25 mouse cellular contexts compared by ENCODE assay signal in the genomic region with DNA sequence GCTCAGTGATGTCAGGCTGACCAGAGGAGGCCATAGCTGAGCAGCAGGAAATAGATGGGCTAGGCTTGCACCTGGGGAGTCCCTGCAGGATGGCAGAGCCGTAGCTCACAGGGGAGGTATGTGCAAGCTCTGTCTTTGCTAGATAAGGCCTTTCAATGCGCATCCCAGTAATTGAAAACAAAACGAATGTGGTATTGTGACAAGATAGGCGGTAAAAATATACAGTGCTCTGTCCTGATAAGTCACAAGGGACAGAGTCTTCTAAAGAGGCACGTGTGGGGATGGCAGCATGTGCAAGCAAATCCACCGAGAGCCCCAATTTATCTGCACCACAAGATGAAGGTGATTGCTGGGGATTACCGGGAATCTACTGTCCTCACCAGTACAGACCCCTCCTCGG.
DNase-seq lines count a peak whose midpoint lies in the region; ATAC-seq lines count a peak whose summit lies in the region.
"Had no signal": no experiment of that assay in that cellular context is flagged by ENCODE, and none has a peak within 500 bp of the region (broad histone marks: within the 10 kb centered on the region; RNA-seq: fewer than 3 reads in every experiment).

No protein-coding gene starts in this region.

- H3K9me3 ChIP-seq in heart, embryonic 10.5 days = no peaks in the 10 kb centered on the region
- no peaks in the 10 kb centered on the region for H3K9me3 ChIP-seq in midbrain, embryonic 11.5 days (ENCODE audit: control insufficient read depth, low read length)
- H3K9me3 ChIP-seq in midbrain, embryonic 16.5 days (replicated peaks; ENCODE audit: control insufficient read depth, low read length, poor library complexity, severe bottlenecking) = no peaks in the 10 kb centered on the region
- no peaks in the 10 kb centered on the region for H3K9me3 ChIP-seq in liver, embryonic 12.5 days (replicated peaks)
- no peaks in the 10 kb centered on the region for H3K9me3 ChIP-seq in midbrain, embryonic 15.5 days
- H3K9me3 ChIP-seq: forebrain, embryonic 10.5 days; heart, embryonic 15.5 days; lung, embryonic 15.5 days had no signal

- H3K4me3 ChIP-seq in heart, embryonic 10.5 days = no peak overlapping the region
- no peak overlapping the region for H3K4me3 ChIP-seq in midbrain, embryonic 11.5 days (ENCODE audit: low read depth, low read length)
- no peak overlapping the region for H3K4me3 ChIP-seq in midbrain, embryonic 16.5 days (ENCODE audit: low read depth, low read length)
- no peak overlapping the region for H3K4me3 ChIP-seq in liver, embryonic 12.5 days
- H3K4me3 ChIP-seq in midbrain, embryonic 15.5 days = no peak overlapping the region
- H3K4me3 ChIP-seq: forebrain, embryonic 10.5 days; heart, embryonic 15.5 days; left cerebral cortex, adult 2 months; lung, embryonic 15.5 days; megakaryocyte, embryonic 14.5 days had no signal

- peak overlapping the region; percentile 45; the same call in 1 of the 2 replicates for H3K27ac ChIP-seq in heart, embryonic 10.5 days
- H3K27ac ChIP-seq in midbrain, embryonic 11.5 days (ENCODE audit: low read depth, low read length) = no peak overlapping the region
- H3K27ac ChIP-seq in midbrain, embryonic 16.5 days (ENCODE audit: low read length) = no peak overlapping the region
- H3K27ac ChIP-seq in liver, embryonic 12.5 days = peak overlapping the region; percentile 71
- H3K27ac ChIP-seq in midbrain, embryonic 15.5 days = peak overlapping the region; percentile 8; the same call in 1 of the 2 replicates
- H3K27ac ChIP-seq: heart, embryonic 15.5 days; kidney, postnatal 0 days; left cerebral cortex, adult 2 months; lung, embryonic 15.5 days had no signal

- H3K9ac ChIP-seq in midbrain, embryonic 11.5 days (ENCODE audit: low read length) = no peak overlapping the region
- H3K9ac ChIP-seq in midbrain, embryonic 16.5 days (ENCODE audit: low read depth, low read length) = no peak overlapping the region
- no peak overlapping the region for H3K9ac ChIP-seq in liver, embryonic 12.5 days
- H3K9ac ChIP-seq in midbrain, embryonic 15.5 days = no peak overlapping the region
- H3K9ac ChIP-seq: heart, embryonic 15.5 days; lung, embryonic 15.5 days had no signal

- 0 out of 2 replicates have a peak, but pooled peaks cover 6% of the 10 kb centered on the region for H3K27me3 ChIP-seq in heart, embryonic 10.5 days (ENCODE audit: insufficient read depth, poor library complexity, severe bottlenecking)
- H3K27me3 ChIP-seq in midbrain, embryonic 11.5 days (ENCODE audit: control insufficient read depth, insufficient read depth, low read length) = no peaks in the 10 kb centered on the region
- H3K27me3 ChIP-seq in midbrain, embryonic 16.5 days (ENCODE audit: control insufficient read depth, insufficient read depth, low read depth, low read length) = no peaks in the 10 kb centered on the region
- H3K27me3 ChIP-seq in liver, embryonic 12.5 days (replicated peaks) = no peaks in the 10 kb centered on the region; the same call in 1 of the 2 replicates
- H3K27me3 ChIP-seq in midbrain, embryonic 15.5 days (replicated peaks) = no peaks in the 10 kb centered on the region
- H3K27me3 ChIP-seq: lung, embryonic 15.5 days; megakaryocyte, embryonic 14.5 days had no signal

- no peaks in the 10 kb centered on the region for H3K36me3 ChIP-seq in heart, embryonic 10.5 days
- no peaks in the 10 kb centered on the region for H3K36me3 ChIP-seq in midbrain, embryonic 11.5 days (ENCODE audit: control insufficient read depth, insufficient read depth, low read length)
- no peaks in the 10 kb centered on the region for H3K36me3 ChIP-seq in midbrain, embryonic 16.5 days (ENCODE audit: control insufficient read depth, insufficient read depth, low read length)
- H3K36me3 ChIP-seq in liver, embryonic 12.5 days = no peaks in the 10 kb centered on the region
- H3K36me3 ChIP-seq in midbrain, embryonic 15.5 days (replicated peaks) = no peaks in the 10 kb centered on the region
- H3K36me3 ChIP-seq: forebrain, embryonic 10.5 days; heart, embryonic 15.5 days; lung, embryonic 15.5 days had no signal

- no peak overlapping the region for H3K4me2 ChIP-seq in midbrain, embryonic 11.5 days
- no peak overlapping the region for H3K4me2 ChIP-seq in midbrain, embryonic 16.5 days (ENCODE audit: low read length)
- no peak overlapping the region for H3K4me2 ChIP-seq in liver, embryonic 12.5 days
- no peak overlapping the region for H3K4me2 ChIP-seq in midbrain, embryonic 15.5 days
- H3K4me2 ChIP-seq: heart, embryonic 15.5 days; lung, embryonic 15.5 days had no signal

- peak; percentile 91 for DNase-seq in heart, embryonic 10.5 days (ENCODE audit: low spot score)
- DNase-seq in heart, adult 8-10 months (ENCODE audit: low spot score) = no peak
- no peak for DNase-seq in midbrain, embryonic 11.5 days (ENCODE audit: low spot score, missing footprints)
- no peak for DNase-seq in adipocyte (ENCODE audit: low spot score)
- DNase-seq in kidney, adult 8-10 months = no peak
- DNase-seq: adrenal gland, postnatal 25 days; cerebellum, adult 11 months; cerebellum, adult 9-11 months; gastrocnemius, postnatal 10 days; heart, adult 11 months; kidney, adult 11 months; lung, postnatal 36 days; right cerebral cortex, adult 18-20 months; thymus, adult 18-20 months; thymus, postnatal 4 days had no signal

- WGBS in heart, embryonic 10.5 days = 25% methylated on average over 8 of the region's 8 CpGs
- WGBS in midbrain, embryonic 11.5 days = 74% methylated on average over 8 of the region's 8 CpGs
- WGBS in midbrain, embryonic 16.5 days = 55% methylated on average over 8 of the region's 8 CpGs
- 26% methylated on average over 8 of the region's 8 CpGs for WGBS in liver, embryonic 12.5 days (ENCODE audit: insufficient replicate concordance)
- WGBS in midbrain, embryonic 15.5 days = 55% methylated on average over 8 of the region's 8 CpGs

- ATAC-seq in midbrain, embryonic 11.5 days (ENCODE audit: low FRiP score) = 0 out of 2 replicates have a peak, but pooled peaks have one; percentile 35
- no peak for ATAC-seq in midbrain, embryonic 16.5 days
- ATAC-seq in liver, embryonic 12.5 days = peak; percentile 88
- ATAC-seq in midbrain, embryonic 15.5 days (replicated peaks) = no peak
- ATAC-seq: forebrain, embryonic 16.5 days had no signal

- no peaks in the 10 kb centered on the region for H3K4me1 ChIP-seq in heart, embryonic 10.5 days
- H3K4me1 ChIP-seq in midbrain, embryonic 11.5 days (ENCODE audit: control insufficient read depth, insufficient read depth, low read length) = no peaks in the 10 kb centered on the region
- no peaks in the 10 kb centered on the region for H3K4me1 ChIP-seq in midbrain, embryonic 16.5 days (ENCODE audit: control insufficient read depth, insufficient read depth, low read length)
- H3K4me1 ChIP-seq in liver, embryonic 12.5 days = peaks cover 19% of the 10 kb centered on the region
- 0 out of 2 replicates have a peak, but pooled peaks cover 4% of the 10 kb centered on the region for H3K4me1 ChIP-seq in midbrain, embryonic 15.5 days
- H3K4me1 ChIP-seq: heart, embryonic 15.5 days; lung, embryonic 15.5 days; megakaryocyte, embryonic 14.5 days had no signal

Comparison
In these comparisons a context has a peak if more than half of its experiments do, and no peak if none do; other contexts are left out.
1. H3K27ac ChIP-seq: peak in heart, embryonic 10.5 days (single experiment), liver, embryonic 12.5 days (single experiment) and midbrain, embryonic 15.5 days (single experiment); none in midbrain, embryonic 11.5 days (single experiment) and midbrain, embryonic 16.5 days (single experiment).
2. ATAC-seq: peak in midbrain, embryonic 11.5 days (single experiment) and liver, embryonic 12.5 days (single experiment); none in midbrain, embryonic 16.5 days (single experiment) and midbrain, embryonic 15.5 days (single experiment).